Mouse (Mus musculus): ENCODE results near the gene Nuf2. TPM values are rescaled to one million over a fixed set of nuclear protein-coding genes. Genes with fewer than 3 reads are reported as not detected.

Gene Nuf2
- polyA plus RNA-seq (2014; fragmentation: Nextera tagmentation; extraction: Ambion mirVana): 81.3 and 85.8 TPM in 2 replicates

DNA sequence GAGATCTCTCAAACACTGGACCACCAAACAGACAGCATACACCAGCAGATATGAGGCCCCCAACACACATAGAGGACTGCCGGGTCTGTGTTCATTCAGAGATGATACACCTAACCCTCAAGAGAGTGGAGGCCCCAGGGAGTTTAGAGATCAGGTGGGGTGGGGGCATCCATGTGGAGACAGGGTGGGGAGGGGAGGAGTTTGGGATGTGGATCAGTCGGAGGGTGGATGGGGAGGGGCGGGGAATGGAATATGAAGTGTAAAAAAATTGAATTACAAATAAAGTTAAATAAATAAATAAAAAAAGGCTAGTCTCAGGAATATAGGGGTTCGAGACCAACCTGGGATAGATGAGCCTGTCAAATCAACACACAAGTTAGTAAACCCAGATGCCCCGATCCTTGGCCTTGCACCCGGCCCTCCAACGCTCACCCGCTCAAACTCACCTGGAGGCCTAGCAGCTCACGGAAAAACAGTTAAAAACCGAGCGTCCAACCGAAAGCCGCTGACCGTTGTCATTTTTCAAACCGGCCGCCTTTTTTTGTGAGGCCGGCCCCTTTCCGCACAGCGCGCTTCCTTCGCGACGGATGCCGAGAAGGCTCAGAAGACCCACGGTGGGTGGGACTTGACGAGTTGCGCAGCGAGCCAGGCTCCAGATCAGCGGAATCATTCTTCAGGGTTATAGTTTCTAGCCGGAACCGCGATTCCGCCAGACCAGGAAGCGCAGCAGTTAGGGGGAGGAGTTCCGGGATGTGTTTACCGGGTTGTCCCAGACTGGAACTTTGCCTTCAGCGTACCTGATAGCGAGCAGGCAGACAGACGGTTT lies at the start of gene Nuf2:
TSS of gene Nuf2 (minus strand) at position 589 of the 826 bp plus-strand sequence.
- peak within 1 kb of the TSS; percentile 38 for H3K4me2 ChIP-seq (ENCODE audit: low read depth, severe bottlenecking)

DNA sequence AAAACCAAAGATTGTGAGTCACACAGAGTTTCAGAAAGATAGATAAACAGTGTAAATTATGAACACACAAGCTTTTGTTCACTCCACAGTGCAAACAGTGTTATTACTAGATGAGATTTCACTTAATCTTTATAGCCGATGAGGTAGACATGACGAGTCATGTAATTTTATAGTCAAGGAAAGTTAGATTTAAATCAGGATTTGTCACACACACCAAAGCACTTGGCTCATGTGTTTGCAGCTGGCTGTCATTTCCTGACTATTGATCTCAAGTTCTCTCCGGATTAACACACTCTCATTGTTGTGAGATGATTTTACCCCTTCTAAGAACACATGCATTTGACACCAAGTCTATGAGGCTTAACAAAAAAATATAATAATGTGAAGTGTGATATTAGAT lies 48.3 kb upstream of the Nuf2 start:
- H3K4me1 ChIP-seq (ENCODE audit: control insufficient read depth, insufficient read depth, low read length): no peaks in the 10 kb centered on the region
- DNase-seq (ENCODE audit: low spot score): no peak
- no peak overlapping the region for H3K4me2 ChIP-seq (ENCODE audit: low read depth, severe bottlenecking)
- WGBS: 73% methylated on average over 3 of the region's 3 CpGs
- no peaks in the 10 kb centered on the region for H3K36me3 ChIP-seq (ENCODE audit: control insufficient read depth, insufficient read depth, low read length)
- H3K27ac ChIP-seq (replicated peaks; ENCODE audit: low read depth, low read length): no peak overlapping the region
- H3K9me3 ChIP-seq (ENCODE audit: control insufficient read depth, low read length): no peaks in the 10 kb centered on the region
- ATAC-seq (ENCODE audit: insufficient number of reproducible peaks, low FRiP score, low TSS enrichment, low read depth): no peak
- H3K9ac ChIP-seq (ENCODE audit: low read length): no peak overlapping the region
- no peak overlapping the region for H3K4me3 ChIP-seq (ENCODE audit: low read depth, low read length)
- no peaks in the 10 kb centered on the region for H3K27me3 ChIP-seq (ENCODE audit: control insufficient read depth, insufficient read depth, low read length)

More for the DNA sequence above, at the start of gene Nuf2:
- ATAC-seq (ENCODE audit: insufficient number of reproducible peaks, low FRiP score, low TSS enrichment, low read depth): peak; percentile 98
- peak; percentile 99 for DNase-seq (ENCODE audit: low spot score)
- no peak within 1 kb of the TSS for H3K27ac ChIP-seq (replicated peaks; ENCODE audit: low read depth, low read length)
- no peaks in the 10 kb centered on the region for H3K9me3 ChIP-seq (ENCODE audit: control insufficient read depth, low read length)
- H3K9ac ChIP-seq (ENCODE audit: low read length): peak within 1 kb of the TSS; percentile 68
- peak within 1 kb of the TSS; percentile 66 for H3K4me3 ChIP-seq (ENCODE audit: low read depth, low read length)
- H3K36me3 ChIP-seq (ENCODE audit: control insufficient read depth, insufficient read depth, low read length): peaks cover 2% of the 10 kb centered on the region; the same call in 1 of the 2 replicates
- H3K27me3 ChIP-seq (ENCODE audit: control insufficient read depth, insufficient read depth, low read length): no peaks in the 10 kb centered on the region
- under 1% methylated on average over 39 of the region's 39 CpGs for WGBS
- no peaks in the 10 kb centered on the region for H3K4me1 ChIP-seq (ENCODE audit: control insufficient read depth, insufficient read depth, low read length)

DNA sequence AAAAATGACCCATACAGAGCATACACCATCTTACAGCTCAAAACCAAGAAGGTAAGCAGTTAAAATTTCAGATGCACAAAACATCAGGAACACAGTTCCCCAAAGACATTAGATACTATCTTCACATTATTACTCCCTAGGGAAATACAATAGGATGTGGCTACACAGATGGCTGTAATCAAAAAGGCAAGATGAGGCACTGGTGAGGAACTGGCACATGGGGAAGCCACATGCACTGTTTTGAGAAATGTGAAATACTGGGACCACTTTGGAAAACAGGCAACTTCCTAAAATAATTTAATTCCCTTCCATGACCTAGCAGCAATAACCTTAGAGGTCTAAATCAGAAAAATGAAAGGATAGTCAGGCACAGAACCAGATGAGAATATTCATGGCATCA lies 42.9 kb upstream of the Nuf2 start:
- ATAC-seq (ENCODE audit: insufficient number of reproducible peaks, low FRiP score, low TSS enrichment, low read depth): no peak
- DNase-seq (ENCODE audit: low spot score): no peak
- H3K36me3 ChIP-seq (ENCODE audit: control insufficient read depth, insufficient read depth, low read length): no peaks in the 10 kb centered on the region

DNA sequence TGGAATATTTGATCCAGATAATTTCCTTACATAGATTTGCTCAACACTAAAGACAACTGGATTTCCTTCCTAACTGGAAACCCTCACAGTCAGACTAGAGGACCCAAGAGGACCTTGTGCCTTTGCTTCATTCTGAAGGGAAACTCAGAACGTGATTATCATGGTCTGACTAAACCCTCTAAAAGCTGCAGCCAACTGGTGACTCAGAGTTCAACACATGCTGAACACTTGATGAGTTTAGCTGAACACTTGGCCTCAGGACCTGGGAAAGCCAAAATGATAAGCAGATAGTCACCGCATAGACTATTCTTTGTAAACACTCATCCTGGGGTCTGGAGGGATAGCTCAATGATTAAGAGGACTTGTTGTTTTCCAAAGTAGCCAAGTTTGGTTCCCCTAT lies 24.4 kb upstream of the Nuf2 start:
- no peak overlapping the region for H3K9ac ChIP-seq (ENCODE audit: low read length)
- no peak overlapping the region for H3K27ac ChIP-seq (replicated peaks; ENCODE audit: low read depth, low read length)
- H3K27me3 ChIP-seq (ENCODE audit: control insufficient read depth, insufficient read depth, low read length): no peaks in the 10 kb centered on the region
- no peaks in the 10 kb centered on the region for H3K4me1 ChIP-seq (ENCODE audit: control insufficient read depth, insufficient read depth, low read length)
- no peak overlapping the region for H3K4me3 ChIP-seq (ENCODE audit: low read depth, low read length)
- DNase-seq (ENCODE audit: low spot score): no peak
- H3K4me2 ChIP-seq (ENCODE audit: low read depth, severe bottlenecking): no peak overlapping the region
- 86% methylated on average over 2 of the region's 2 CpGs for WGBS
- ATAC-seq (ENCODE audit: insufficient number of reproducible peaks, low FRiP score, low TSS enrichment, low read depth): no peak
- no peaks in the 10 kb centered on the region for H3K9me3 ChIP-seq (ENCODE audit: control insufficient read depth, low read length)
- H3K36me3 ChIP-seq (ENCODE audit: control insufficient read depth, insufficient read depth, low read length): no peaks in the 10 kb centered on the region

More for the DNA sequence above, 42.9 kb upstream of the Nuf2 start:
- no peak overlapping the region for H3K9ac ChIP-seq (ENCODE audit: low read length)
- H3K27me3 ChIP-seq (ENCODE audit: control insufficient read depth, insufficient read depth, low read length): no peaks in the 10 kb centered on the region
- no peak overlapping the region for H3K27ac ChIP-seq (replicated peaks; ENCODE audit: low read depth, low read length)
- H3K4me2 ChIP-seq (ENCODE audit: low read depth, severe bottlenecking): no peak overlapping the region
- no peaks in the 10 kb centered on the region for H3K9me3 ChIP-seq (ENCODE audit: control insufficient read depth, low read length)
- H3K4me3 ChIP-seq (ENCODE audit: low read depth, low read length): no peak overlapping the region
- H3K4me1 ChIP-seq (ENCODE audit: control insufficient read depth, insufficient read depth, low read length): no peaks in the 10 kb centered on the region

DNA sequence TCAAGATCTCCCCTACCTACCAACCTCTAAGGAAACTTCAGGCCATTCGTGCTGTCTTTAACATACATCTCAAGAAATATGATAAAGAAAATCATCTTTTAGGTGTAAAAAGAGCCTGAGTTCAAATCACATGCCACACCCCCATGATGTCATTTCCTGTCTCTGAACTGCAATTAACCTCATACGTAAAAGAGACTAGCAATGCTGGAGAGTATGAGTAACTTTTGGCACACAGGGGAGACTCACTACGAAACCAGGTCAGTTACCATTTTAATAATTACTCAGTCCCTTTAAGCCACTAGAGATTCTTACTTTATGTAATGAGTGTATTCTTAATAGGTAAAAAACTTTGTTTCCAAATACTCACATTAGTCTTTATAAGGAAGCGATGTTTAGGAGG lies 23.8 kb upstream of the Nuf2 start:
- 88% methylated on average over 4 of the region's 4 CpGs for WGBS
- no peak overlapping the region for H3K27ac ChIP-seq (replicated peaks; ENCODE audit: low read depth, low read length)

DNA sequence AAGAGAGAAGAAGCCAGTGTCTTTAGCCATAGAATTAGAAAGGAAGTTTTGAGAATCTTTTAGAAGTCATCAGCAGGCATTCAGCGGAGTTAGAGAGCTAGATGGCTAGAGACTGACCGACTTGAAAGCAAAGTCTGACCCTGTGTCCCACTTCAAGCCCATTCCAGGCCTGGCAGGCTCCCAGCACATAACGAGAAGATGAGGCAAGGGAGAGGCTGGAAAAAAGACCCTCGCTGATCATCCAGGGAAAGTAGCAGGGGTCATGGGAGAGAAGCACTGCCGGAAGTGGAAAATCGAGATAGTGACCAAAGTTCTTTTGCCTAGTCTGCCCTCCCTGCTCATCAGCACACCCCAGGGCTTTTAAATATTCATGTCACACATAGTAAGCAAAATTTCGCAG lies 22.2 kb upstream of the Nuf2 start:
- no peak for DNase-seq (ENCODE audit: low spot score)
- H3K4me2 ChIP-seq (ENCODE audit: low read depth, severe bottlenecking): no peak overlapping the region
- no peaks in the 10 kb centered on the region for H3K4me1 ChIP-seq (ENCODE audit: control insufficient read depth, insufficient read depth, low read length)
- H3K9ac ChIP-seq (ENCODE audit: low read length): no peak overlapping the region
- H3K36me3 ChIP-seq (ENCODE audit: control insufficient read depth, insufficient read depth, low read length): no peaks in the 10 kb centered on the region
- ATAC-seq (ENCODE audit: insufficient number of reproducible peaks, low FRiP score, low TSS enrichment, low read depth): no peak
- H3K9me3 ChIP-seq (ENCODE audit: control insufficient read depth, low read length): no peaks in the 10 kb centered on the region
- no peaks in the 10 kb centered on the region for H3K27me3 ChIP-seq (ENCODE audit: control insufficient read depth, insufficient read depth, low read length)
- WGBS: 83% methylated on average over 7 of the region's 7 CpGs
- no peak overlapping the region for H3K27ac ChIP-seq (replicated peaks; ENCODE audit: low read depth, low read length)
- H3K4me3 ChIP-seq (ENCODE audit: low read depth, low read length): no peak overlapping the region

More for the DNA sequence above, 23.8 kb upstream of the Nuf2 start:
- H3K9me3 ChIP-seq (ENCODE audit: control insufficient read depth, low read length): no peaks in the 10 kb centered on the region
- no peak overlapping the region for H3K4me2 ChIP-seq (ENCODE audit: low read depth, severe bottlenecking)
- H3K9ac ChIP-seq (ENCODE audit: low read length): no peak overlapping the region
- H3K4me1 ChIP-seq (ENCODE audit: control insufficient read depth, insufficient read depth, low read length): no peaks in the 10 kb centered on the region
- H3K36me3 ChIP-seq (ENCODE audit: control insufficient read depth, insufficient read depth, low read length): no peaks in the 10 kb centered on the region
- ATAC-seq (ENCODE audit: insufficient number of reproducible peaks, low FRiP score, low TSS enrichment, low read depth) (no peak), DNase-seq (ENCODE audit: low spot score) (no peak)
- H3K4me3 ChIP-seq (ENCODE audit: low read depth, low read length): no peak overlapping the region
- H3K27me3 ChIP-seq (ENCODE audit: control insufficient read depth, insufficient read depth, low read length): no peaks in the 10 kb centered on the region

DNA sequence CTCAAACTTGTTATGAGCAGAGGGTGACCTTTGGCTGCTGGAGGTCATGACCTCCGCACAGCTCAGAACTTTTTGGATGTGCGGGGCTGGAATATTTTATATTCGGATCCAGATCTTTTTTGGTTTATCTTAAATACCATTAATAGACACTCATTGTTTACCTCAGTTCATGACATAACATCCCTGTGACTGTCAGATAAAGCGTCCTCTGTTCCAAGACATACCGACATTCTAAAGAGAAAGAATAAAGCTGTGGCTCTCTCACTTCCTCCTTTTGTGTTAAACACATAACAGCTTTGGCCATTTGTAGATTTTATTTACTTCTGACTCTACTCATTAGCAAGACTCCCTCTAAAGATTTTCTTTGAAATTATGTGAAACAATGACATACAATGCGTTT lies 9.2 kb upstream of the Nuf2 start:
- Histone ChIP-seq H3K27me3 (ENCODE audit: control insufficient read depth, insufficient read depth, low read length) (no peaks in the 10 kb centered on the region), H3K9me3 (ENCODE audit: control insufficient read depth, low read length) (no peaks in the 10 kb centered on the region), H3K36me3 (ENCODE audit: control insufficient read depth, insufficient read depth, low read length) (no peaks in the 10 kb centered on the region), H3K9ac (ENCODE audit: low read length) (no peak overlapping the region), H3K27ac (replicated peaks; ENCODE audit: low read depth, low read length) (no peak overlapping the region), H3K4me1 (ENCODE audit: control insufficient read depth, insufficient read depth, low read length) (no peaks in the 10 kb centered on the region), H3K4me2 (ENCODE audit: low read depth, severe bottlenecking) (no peak overlapping the region), H3K4me3 (ENCODE audit: low read depth, low read length) (no peak overlapping the region)
- 86% methylated on average over 6 of the region's 6 CpGs for WGBS
- ATAC-seq (ENCODE audit: insufficient number of reproducible peaks, low FRiP score, low TSS enrichment, low read depth) (no peak), DNase-seq (ENCODE audit: low spot score) (no peak)

DNA sequence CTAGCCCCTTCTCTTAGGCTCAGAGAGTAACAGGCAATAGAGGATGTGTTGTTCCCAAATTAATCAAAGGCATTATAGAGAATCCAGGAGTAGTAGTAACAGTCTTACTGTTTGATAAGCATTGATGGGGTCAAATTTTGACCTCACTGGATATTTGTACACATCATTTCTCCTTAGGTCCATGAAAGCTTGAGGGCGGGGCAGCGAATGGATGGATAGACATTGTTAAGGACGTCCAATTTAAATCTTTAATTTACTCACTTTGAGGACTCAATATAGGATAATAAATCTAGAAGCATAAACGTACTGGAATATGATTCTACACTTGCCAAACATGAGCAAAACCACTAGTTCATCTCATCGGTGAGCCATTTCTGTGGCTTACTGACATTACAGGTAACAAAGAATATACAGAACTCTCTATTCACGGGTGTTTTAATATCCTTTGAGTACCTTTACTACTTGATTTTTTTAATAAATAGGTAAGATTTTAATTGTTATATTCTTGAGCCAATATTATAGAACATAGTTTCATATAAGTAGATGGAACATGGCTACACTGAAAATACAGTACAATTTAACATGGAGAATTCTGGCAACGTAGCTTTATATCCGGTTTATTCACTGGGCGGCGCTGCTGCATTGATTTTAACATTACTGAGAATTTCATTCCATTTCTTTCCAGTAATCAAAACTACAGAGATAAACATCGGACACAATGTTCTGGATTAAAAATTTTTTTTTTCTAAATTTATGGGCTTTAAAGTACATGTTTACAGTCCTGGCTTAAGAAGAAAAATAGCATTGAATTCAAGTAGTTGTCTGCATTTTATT lies 655 bp upstream of the Nuf2 start:
- Histone ChIP-seq H3K27ac (replicated peaks; ENCODE audit: low read depth, low read length) (no peak overlapping the region), H3K4me1 (ENCODE audit: control insufficient read depth, insufficient read depth, low read length) (no peaks in the 10 kb centered on the region), H3K9me3 (ENCODE audit: control insufficient read depth, low read length) (no peaks in the 10 kb centered on the region), H3K4me3 (ENCODE audit: low read depth, low read length) (peak overlapping the region; percentile 66), H3K4me2 (ENCODE audit: low read depth, severe bottlenecking) (peak overlapping the region; percentile 38), H3K9ac (ENCODE audit: low read length) (peak overlapping the region; percentile 38; the same call in 1 of the 2 replicates), H3K36me3 (ENCODE audit: control insufficient read depth, insufficient read depth, low read length) (peaks cover 2% of the 10 kb centered on the region; the same call in 1 of the 2 replicates), H3K27me3 (ENCODE audit: control insufficient read depth, insufficient read depth, low read length) (no peaks in the 10 kb centered on the region)
- 17% methylated on average over 11 of the region's 11 CpGs for WGBS
- ATAC-seq (ENCODE audit: insufficient number of reproducible peaks, low FRiP score, low TSS enrichment, low read depth): peak; percentile 78; the same call in 1 of the 2 replicates
- DNase-seq (ENCODE audit: low spot score): peak; percentile 58
